Mouse (Mus musculus): ENCODE results near the gene Il27. TPM values are rescaled to one million over a fixed set of nuclear protein-coding genes. Genes with fewer than 3 reads are reported as not detected.

The Il27 gene
- polyA plus RNA-seq, 1 experiment: not detected

GRCm38 (mm10) chr7:126607796-126608195 is 13.1 kb upstream of the Il27 start:
- Histone ChIP-seq H3K4me1 (ENCODE audit: control insufficient read depth, insufficient read depth, low read length) (no peaks in the 10 kb centered on the region), H3K27ac (ENCODE audit: insufficient read depth, low read length) (no peak overlapping the region), H3K4me3 (ENCODE audit: insufficient read depth, low read length) (no peak overlapping the region)
- TF ChIP-seq CTCF (IDR thresholded peaks at IDR 0.05; ENCODE audit: extremely low read depth, insufficient read depth, low read length) (no peak), POLR2A (IDR thresholded peaks at IDR 0.05; ENCODE audit: extremely low read depth, insufficient read depth, low read length) (no peak)

GRCm38 (mm10) chr7:126607064-126607463 is 12.3 kb upstream of the Il27 start:
- H3K4me3 ChIP-seq (ENCODE audit: insufficient read depth, low read length): no peak overlapping the region
- no peaks in the 10 kb centered on the region for H3K4me1 ChIP-seq (ENCODE audit: control insufficient read depth, insufficient read depth, low read length)
- TF ChIP-seq POLR2A (IDR thresholded peaks at IDR 0.05; ENCODE audit: extremely low read depth, insufficient read depth, low read length) (no peak), CTCF (IDR thresholded peaks at IDR 0.05; ENCODE audit: extremely low read depth, insufficient read depth, low read length) (no peak)

GRCm38 (mm10) chr7:126606611-126607010 is 11.9 kb upstream of the Il27 start:
- no peak for TF ChIP-seq POLR2A (IDR thresholded peaks at IDR 0.05; ENCODE audit: extremely low read depth, insufficient read depth, low read length)
- no peak for TF ChIP-seq CTCF (IDR thresholded peaks at IDR 0.05; ENCODE audit: extremely low read depth, insufficient read depth, low read length)
- Histone ChIP-seq H3K27ac (ENCODE audit: insufficient read depth, low read length) (no peak overlapping the region), H3K4me3 (ENCODE audit: insufficient read depth, low read length) (no peak overlapping the region), H3K4me1 (ENCODE audit: control insufficient read depth, insufficient read depth, low read length) (no peaks in the 10 kb centered on the region)

More at GRCm38 (mm10) chr7:126607064-126607463, 12.3 kb upstream of the Il27 start:
- no peak overlapping the region for H3K27ac ChIP-seq (ENCODE audit: insufficient read depth, low read length)

GRCm38 (mm10) chr7:126602650-126603049 is 7.9 kb upstream of the Il27 start:
- no peak overlapping the region for H3K4me3 ChIP-seq (ENCODE audit: insufficient read depth, low read length)
- TF ChIP-seq CTCF (IDR thresholded peaks at IDR 0.05; ENCODE audit: extremely low read depth, insufficient read depth, low read length) (no peak), POLR2A (IDR thresholded peaks at IDR 0.05; ENCODE audit: extremely low read depth, insufficient read depth, low read length) (no peak)
- no peaks in the 10 kb centered on the region for H3K4me1 ChIP-seq (ENCODE audit: control insufficient read depth, insufficient read depth, low read length)
- H3K27ac ChIP-seq (ENCODE audit: insufficient read depth, low read length): no peak overlapping the region

DNA sequence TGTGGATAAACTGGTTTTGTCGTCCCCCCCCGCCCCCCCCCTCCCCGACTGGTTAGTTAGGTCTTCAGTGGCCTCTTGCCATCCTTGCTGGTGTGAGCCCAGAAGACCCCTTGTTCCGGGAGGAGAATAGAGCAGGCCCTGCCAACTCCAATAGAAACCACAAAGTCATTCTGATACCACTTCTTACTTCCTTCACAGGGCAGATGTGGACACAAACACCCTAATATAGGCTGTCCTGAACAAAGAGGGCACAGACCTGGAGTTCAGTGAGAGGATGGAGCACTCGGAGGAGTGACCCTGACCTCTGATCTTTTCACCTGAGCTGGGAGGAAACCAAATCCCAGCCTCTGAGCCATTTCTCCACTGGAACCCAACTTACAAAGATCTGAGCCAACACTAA is 7.2 kb upstream of the Il27 start:
- TF ChIP-seq CTCF (IDR thresholded peaks at IDR 0.05; ENCODE audit: extremely low read depth, insufficient read depth, low read length) (no peak), POLR2A (IDR thresholded peaks at IDR 0.05; ENCODE audit: extremely low read depth, insufficient read depth, low read length) (no peak)
- Histone ChIP-seq H3K4me1 (ENCODE audit: control insufficient read depth, insufficient read depth, low read length) (no peaks in the 10 kb centered on the region), H3K4me3 (ENCODE audit: insufficient read depth, low read length) (no peak overlapping the region), H3K27ac (ENCODE audit: insufficient read depth, low read length) (no peak overlapping the region)

GRCm38 (mm10) chr7:126598919-126599318 is 4.2 kb upstream of the Il27 start:
- no peak for TF ChIP-seq CTCF (IDR thresholded peaks at IDR 0.05; ENCODE audit: extremely low read depth, insufficient read depth, low read length)
- no peak for TF ChIP-seq POLR2A (IDR thresholded peaks at IDR 0.05; ENCODE audit: extremely low read depth, insufficient read depth, low read length)
- Histone ChIP-seq H3K4me1 (ENCODE audit: control insufficient read depth, insufficient read depth, low read length) (no peaks in the 10 kb centered on the region), H3K27ac (ENCODE audit: insufficient read depth, low read length) (no peak overlapping the region), H3K4me3 (ENCODE audit: insufficient read depth, low read length) (no peak overlapping the region)

DNA sequence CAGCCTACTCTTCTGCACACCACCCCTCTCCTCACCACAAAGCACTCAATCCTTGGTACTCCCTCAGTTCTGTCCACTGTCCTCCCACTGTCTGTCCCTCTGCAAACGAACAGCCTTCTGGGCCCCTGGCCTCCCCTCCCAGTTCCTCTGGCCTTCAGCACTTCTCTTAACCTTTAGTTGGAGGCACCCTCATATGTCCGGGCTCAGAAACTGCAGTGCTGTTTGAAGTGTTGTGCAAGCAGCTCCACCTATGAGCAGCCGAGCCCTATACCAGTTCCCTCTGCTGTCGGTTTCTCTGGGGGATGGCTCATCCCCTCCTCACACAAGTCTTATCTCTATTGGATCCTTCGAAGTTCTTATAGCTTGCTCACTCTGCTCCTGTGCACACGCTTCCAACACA is 1.7 kb upstream of the Il27 start:
- TF ChIP-seq CTCF (IDR thresholded peaks at IDR 0.05; ENCODE audit: extremely low read depth, insufficient read depth, low read length) (no peak), POLR2A (IDR thresholded peaks at IDR 0.05; ENCODE audit: extremely low read depth, insufficient read depth, low read length) (no peak)
- no peak overlapping the region for H3K4me3 ChIP-seq (ENCODE audit: insufficient read depth, low read length)
- no peak overlapping the region for H3K27ac ChIP-seq (ENCODE audit: insufficient read depth, low read length)
- H3K4me1 ChIP-seq (ENCODE audit: control insufficient read depth, insufficient read depth, low read length): no peaks in the 10 kb centered on the region

GRCm38 (mm10) chr7:126595890-126596289 is 1.1 kb upstream of the Il27 start:
- Histone ChIP-seq H3K4me1 (ENCODE audit: control insufficient read depth, insufficient read depth, low read length) (no peaks in the 10 kb centered on the region), H3K4me3 (ENCODE audit: insufficient read depth, low read length) (no peak overlapping the region), H3K27ac (ENCODE audit: insufficient read depth, low read length) (no peak overlapping the region)
- TF ChIP-seq POLR2A (IDR thresholded peaks at IDR 0.05; ENCODE audit: extremely low read depth, insufficient read depth, low read length): no peak
- TF ChIP-seq CTCF (IDR thresholded peaks at IDR 0.05; ENCODE audit: extremely low read depth, insufficient read depth, low read length): no peak

- TF ChIP-seq CTCF (IDR thresholded peaks at IDR 0.05; ENCODE audit: extremely low read depth, insufficient read depth, low read length): peak; percentile 54
- no peak for TF ChIP-seq POLR2A (IDR thresholded peaks at IDR 0.05; ENCODE audit: extremely low read depth, insufficient read depth, low read length)
- Histone ChIP-seq H3K4me1 (ENCODE audit: control insufficient read depth, insufficient read depth, low read length) (no peaks in the 10 kb centered on the region), H3K27ac (ENCODE audit: insufficient read depth, low read length) (no peak overlapping the region), H3K4me3 (ENCODE audit: insufficient read depth, low read length) (no peak overlapping the region)
These were observed 7.0 kb downstream of the Il27 start for GRCm38 (mm10) chr7:126587779-126588178.

- no peak overlapping the region for H3K27ac ChIP-seq (ENCODE audit: insufficient read depth, low read length)
- TF ChIP-seq POLR2A (IDR thresholded peaks at IDR 0.05; ENCODE audit: extremely low read depth, insufficient read depth, low read length) (no peak), CTCF (IDR thresholded peaks at IDR 0.05; ENCODE audit: extremely low read depth, insufficient read depth, low read length) (no peak)
- H3K4me3 ChIP-seq (ENCODE audit: insufficient read depth, low read length): no peak overlapping the region
- no peaks in the 10 kb centered on the region for H3K4me1 ChIP-seq (ENCODE audit: control insufficient read depth, insufficient read depth, low read length)
These were observed 7.9 kb downstream of the Il27 start for GRCm38 (mm10) chr7:126586839-126587238.
